Mouse (Mus musculus) cortical plate, adult 2 months (tissue): ENCODE measurements around the gene P4hb.

ENCODE experiments used
- CTCF ChIP-seq: fragments of 200-500 bp; IDR thresholded peaks from 2 replicates; pipeline ENCODE4 v1.5.1; 2011; ENCODE audit warnings: mild to moderate bottlenecking, control low read depth, low read length; ENCODE audit not compliant: insufficient read depth; ENCODE audit errors: extremely low read depth
- POLR2A ChIP-seq: fragments of 200-500 bp; IDR thresholded peaks from 2 replicates; pipeline ENCODE4 v1.6.1; 2011; ENCODE audit warnings: mild to moderate bottlenecking, low read length, control low read depth; ENCODE audit not compliant: insufficient read depth; ENCODE audit errors: extremely low read depth

DNA sequence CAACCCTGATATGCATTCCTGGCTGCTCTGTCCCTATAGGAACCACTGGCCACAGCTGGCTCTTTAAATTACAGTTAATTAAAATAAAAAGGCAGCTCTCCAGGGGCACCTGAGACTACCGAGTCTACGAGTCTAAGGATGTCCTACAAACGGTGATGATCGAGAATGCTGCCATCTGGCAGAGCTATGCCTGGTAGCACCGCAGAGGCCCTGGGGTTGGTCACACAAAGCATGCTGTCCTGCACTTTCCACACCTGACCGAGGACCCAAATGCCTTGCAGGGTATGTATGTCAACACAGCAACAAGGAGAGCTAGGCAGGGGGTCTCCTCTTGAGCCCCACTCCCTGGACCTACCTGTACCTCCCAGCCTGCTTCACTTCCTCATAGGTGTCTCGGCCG is 40.9 kb upstream of the P4hb start:
- no peak for TF ChIP-seq POLR2A
- TF ChIP-seq CTCF = no peak
